Comparison of ENCODE assay signal across 12 mouse cellular contexts in genomic region chr14:34944390-34944979, GRCm38 (mm10).
DNase-seq lines count a peak whose midpoint lies in the region; ATAC-seq and TF ChIP-seq lines count a peak whose summit lies in the region.
"Had no signal": no experiment of that assay in that cellular context is flagged by ENCODE, and none has a peak within 500 bp of the region (broad histone marks: within the 10 kb centered on the region; RNA-seq: fewer than 3 reads in every experiment).

No protein-coding gene starts in this region.

- TF ChIP-seq CTCF in layer of hippocampus, adult 2 months (conservative IDR thresholded peaks at IDR 0.05), result no peak
- TF ChIP-seq CTCF in lung, postnatal 0 days (IDR thresholded peaks at IDR 0.05), result no peak

- no peak overlapping the region for H3K9ac ChIP-seq in embryonic facial prominence, embryonic 14.5 days (ENCODE audit: low read depth, low read length)
- H3K9ac ChIP-seq in lung, postnatal 0 days (replicated peaks; ENCODE audit: low read depth), result no peak overlapping the region
- H3K9ac ChIP-seq: limb, embryonic 12.5 days had no signal

- no peak overlapping the region for H3K4me2 ChIP-seq in embryonic facial prominence, embryonic 14.5 days (ENCODE audit: low read depth, low read length)
- no peak overlapping the region for H3K4me2 ChIP-seq in lung, postnatal 0 days (replicated peaks; ENCODE audit: low read depth, low read length)
- H3K4me2 ChIP-seq: limb, embryonic 12.5 days had no signal

- TF ChIP-seq EP300 in lung, postnatal 0 days (IDR thresholded peaks at IDR 0.05), result no peak

- H3K9me3 ChIP-seq in embryonic facial prominence, embryonic 14.5 days (ENCODE audit: control insufficient read depth, low read length), result no peaks in the 10 kb centered on the region
- no peaks in the 10 kb centered on the region for H3K9me3 ChIP-seq in embryonic facial prominence, embryonic 10.5 days
- no peaks in the 10 kb centered on the region for H3K9me3 ChIP-seq in lung, postnatal 0 days (ENCODE audit: low read length)
- H3K9me3 ChIP-seq: limb, embryonic 12.5 days had no signal

- WGBS in embryonic facial prominence, embryonic 14.5 days, result 83% methylated on average over 14 of the region's 14 CpGs
- 90% methylated on average over 14 of the region's 14 CpGs for WGBS in embryonic facial prominence, embryonic 10.5 days
- WGBS in lung, postnatal 0 days, result 84% methylated on average over 14 of the region's 14 CpGs

- no peaks in the 10 kb centered on the region for H3K36me3 ChIP-seq in embryonic facial prominence, embryonic 14.5 days (ENCODE audit: control insufficient read depth, insufficient read depth, low read length)
- no peaks in the 10 kb centered on the region for H3K36me3 ChIP-seq in embryonic facial prominence, embryonic 10.5 days (replicated peaks)
- no peaks in the 10 kb centered on the region for H3K36me3 ChIP-seq in lung, postnatal 0 days (ENCODE audit: insufficient read depth, low read length)
- H3K36me3 ChIP-seq: limb, embryonic 12.5 days had no signal

- H3K4me1 ChIP-seq in embryonic facial prominence, embryonic 14.5 days (ENCODE audit: control insufficient read depth, insufficient read depth, low read length), result no peaks in the 10 kb centered on the region
- H3K4me1 ChIP-seq in embryonic facial prominence, embryonic 10.5 days, result no peaks in the 10 kb centered on the region
- H3K4me1 ChIP-seq in lung, postnatal 0 days (ENCODE audit: insufficient read depth, low read depth, low read length), result no peaks in the 10 kb centered on the region
- H3K4me1 ChIP-seq: limb, embryonic 12.5 days had no signal

- no peak for ATAC-seq in embryonic facial prominence, embryonic 14.5 days (ENCODE audit: low read depth)
- no peak for ATAC-seq in lung, postnatal 0 days

- H3K27me3 ChIP-seq in embryonic facial prominence, embryonic 14.5 days (replicated peaks; ENCODE audit: control insufficient read depth, insufficient read depth, low read length), result no peaks in the 10 kb centered on the region
- H3K27me3 ChIP-seq in embryonic facial prominence, embryonic 10.5 days (replicated peaks; ENCODE audit: low read depth, poor library complexity, severe bottlenecking), result no peaks in the 10 kb centered on the region
- H3K27me3 ChIP-seq in lung, postnatal 0 days (replicated peaks; ENCODE audit: insufficient read depth, low read length), result no peaks in the 10 kb centered on the region

- peak; percentile 8 for DNase-seq in embryonic facial prominence, embryonic 14.5 days (ENCODE audit: low spot score)
- DNase-seq in embryonic facial prominence, embryonic 10.5 days (ENCODE audit: low spot score), result no peak
- DNase-seq in brain, embryonic 18.5 days (ENCODE audit: low read depth, low spot score), result peak; percentile 50
- DNase-seq in layer of hippocampus, adult 2 months (ENCODE audit: low spot score in 2 of 2), result peak; percentile 68 to 73
- peak; percentile 53 for DNase-seq in left cerebral cortex, postnatal 4 days
- no peak for DNase-seq in lung, postnatal 0 days (ENCODE audit: low spot score)
- DNase-seq in heart, postnatal 14 days, result no peak
- DNase-seq in gastrocnemius, postnatal 4 days (ENCODE audit: low spot score in 2 of 2), result no peak
- DNase-seq: cerebellum, adult 11-12 months; gastrocnemius, postnatal 10 days; lung, adult 2 months had no signal

- H3K4me3 ChIP-seq in embryonic facial prominence, embryonic 14.5 days (ENCODE audit: low read depth, low read length), result no peak overlapping the region
- no peak overlapping the region for H3K4me3 ChIP-seq in embryonic facial prominence, embryonic 10.5 days
- H3K4me3 ChIP-seq in layer of hippocampus, adult 2 months, result no peak overlapping the region
- no peak overlapping the region for H3K4me3 ChIP-seq in lung, postnatal 0 days (ENCODE audit: low read depth, low read length)
- H3K4me3 ChIP-seq: limb, embryonic 12.5 days had no signal

- H3K27ac ChIP-seq in embryonic facial prominence, embryonic 14.5 days (replicated peaks; ENCODE audit: low read depth, low read length), result no peak overlapping the region
- H3K27ac ChIP-seq in embryonic facial prominence, embryonic 10.5 days (replicated peaks), result no peak overlapping the region
- H3K27ac ChIP-seq in layer of hippocampus, adult 2 months, result peak overlapping the region; percentile 79
- H3K27ac ChIP-seq in lung, postnatal 0 days (ENCODE audit: low read length), result no peak overlapping the region
- H3K27ac ChIP-seq: limb, embryonic 12.5 days had no signal

- intact Hi-C loops in left cerebral cortex, postnatal 4 days (cut with DNase I), result loop anchor here (10.0 kb wide), 1 partner anchor 140 kb away; no protein-coding TSS in a partner anchor
- intact Hi-C loops in heart, postnatal 14 days (cut with DNase I), result no loop called here

Comparison
In these comparisons a context has a peak if more than half of its experiments do, and no peak if none do; other contexts are left out.
1. DNase-seq: peak in embryonic facial prominence, embryonic 14.5 days (single experiment), brain, embryonic 18.5 days (single experiment), layer of hippocampus, adult 2 months (2 of 2) and left cerebral cortex, postnatal 4 days (single experiment); none in embryonic facial prominence, embryonic 10.5 days (single experiment), lung, postnatal 0 days (single experiment), heart, postnatal 14 days (0 of 2) and gastrocnemius, postnatal 4 days (0 of 2).